Mouse (Mus musculus) mesoderm, embryonic 11.5 days (tissue): ENCODE measurements around the gene Mrpl58.

ENCODE experiments used
- DNase-seq: peaks from one replicate; pipeline ENCODE4 v3.0.0-alpha.2; 2012; ENCODE audit warnings: low read depth, low spot score

The Mrpl58 gene

DNA sequence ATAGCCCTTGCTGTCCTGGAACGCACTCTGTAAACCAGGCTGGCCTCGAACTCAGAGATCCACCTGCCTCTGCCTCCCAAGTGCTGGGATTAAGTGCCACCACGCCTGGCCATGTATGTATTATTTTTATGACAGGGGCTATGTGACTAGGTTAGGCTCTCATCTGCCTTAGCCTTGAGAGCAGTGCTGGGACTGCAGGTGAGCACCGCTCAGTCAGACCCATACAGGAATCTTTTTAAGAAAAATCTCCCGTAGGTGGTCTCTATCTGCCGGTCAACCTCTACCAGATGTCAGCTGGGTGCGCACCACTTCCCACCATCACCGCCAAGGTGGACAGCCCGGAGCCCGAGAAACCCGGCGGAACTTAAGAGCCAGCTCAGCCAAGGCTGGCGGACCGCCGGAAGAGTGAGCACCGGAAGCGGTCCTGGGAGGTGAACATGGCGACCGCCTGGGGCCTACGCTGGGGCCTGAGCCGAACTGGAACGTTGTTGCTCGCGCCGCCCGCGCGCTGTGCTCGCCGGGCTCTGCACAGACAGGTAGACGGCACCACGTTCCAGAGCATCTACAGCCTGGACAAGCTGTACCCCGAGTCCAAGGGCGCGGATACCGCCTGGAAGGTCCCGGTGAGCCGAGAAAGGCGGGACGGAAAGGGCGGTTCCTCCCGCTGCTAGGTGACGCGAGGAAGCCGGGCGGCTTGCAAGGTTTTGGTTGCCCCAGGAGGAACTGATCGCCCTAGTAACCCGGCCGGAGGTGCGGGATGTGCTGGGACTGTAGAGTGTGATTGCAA is at the start of gene Mrpl58:
Gene Mrpl58 (plus strand): TSS at position 415 of the 787 bp plus-strand sequence.
- peak; percentile 88 for DNase-seq

DNA sequence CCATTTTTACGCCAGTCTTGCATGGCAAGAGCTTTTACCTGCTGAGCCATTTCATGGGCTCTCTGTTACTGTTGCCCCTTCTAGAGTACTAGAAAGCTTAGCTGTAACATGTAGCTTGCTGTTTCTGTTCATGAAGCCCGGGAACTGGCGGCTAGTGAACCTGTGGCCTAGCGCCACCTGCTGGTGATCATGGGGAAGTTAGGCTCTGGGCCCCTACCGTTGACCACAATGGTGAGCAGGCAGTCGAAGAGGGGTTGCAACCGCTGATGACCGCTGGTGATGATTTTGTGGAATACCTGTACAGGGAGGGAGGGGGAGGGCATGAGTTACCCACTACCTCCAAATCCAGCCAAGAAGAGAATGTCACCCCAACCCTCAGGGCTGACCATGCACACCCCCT is 49.4 kb upstream of the Mrpl58 start:
- peak; percentile 88 for DNase-seq

DNA sequence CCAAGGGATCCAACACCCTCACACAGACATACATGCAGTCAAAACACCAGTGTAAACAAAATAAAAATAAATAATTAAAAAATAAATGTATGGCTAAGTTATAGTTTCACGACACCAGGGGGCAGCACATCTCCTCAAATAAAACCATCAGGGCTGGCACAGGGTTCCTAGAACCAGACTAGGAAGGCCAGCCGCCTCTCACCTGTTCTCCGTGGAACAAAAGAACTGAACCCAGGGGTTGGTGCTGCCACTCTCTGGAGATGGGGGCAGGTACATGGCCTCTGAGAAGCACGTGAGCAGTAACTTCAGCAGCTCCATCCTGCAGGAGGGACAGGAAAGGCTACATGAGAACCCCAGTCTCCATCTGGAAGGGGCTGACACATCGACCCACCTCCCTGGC is 45.1 kb upstream of the Mrpl58 start:
- peak; percentile 73 for DNase-seq

DNA sequence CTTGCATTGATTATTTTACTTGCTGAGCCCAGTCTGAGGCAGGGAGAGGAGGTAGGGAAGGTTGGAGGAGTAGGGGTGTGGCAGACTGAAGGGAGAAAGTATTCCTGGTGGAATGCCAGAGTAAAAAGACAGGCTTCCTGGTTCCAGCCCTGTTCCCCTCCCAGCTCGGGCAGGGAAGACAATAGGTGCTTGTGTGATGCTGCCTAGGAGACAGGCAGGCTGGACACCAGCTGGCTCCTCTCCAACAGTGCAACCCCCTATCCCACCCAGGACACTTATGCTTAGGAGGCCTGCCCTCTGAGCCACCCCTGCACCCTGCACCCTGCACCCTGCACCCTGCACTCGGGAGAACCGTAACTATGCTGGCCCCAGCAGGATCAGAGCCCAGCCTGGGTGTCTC is 44.3 kb upstream of the Mrpl58 start:
- DNase-seq, result no peak

DNA sequence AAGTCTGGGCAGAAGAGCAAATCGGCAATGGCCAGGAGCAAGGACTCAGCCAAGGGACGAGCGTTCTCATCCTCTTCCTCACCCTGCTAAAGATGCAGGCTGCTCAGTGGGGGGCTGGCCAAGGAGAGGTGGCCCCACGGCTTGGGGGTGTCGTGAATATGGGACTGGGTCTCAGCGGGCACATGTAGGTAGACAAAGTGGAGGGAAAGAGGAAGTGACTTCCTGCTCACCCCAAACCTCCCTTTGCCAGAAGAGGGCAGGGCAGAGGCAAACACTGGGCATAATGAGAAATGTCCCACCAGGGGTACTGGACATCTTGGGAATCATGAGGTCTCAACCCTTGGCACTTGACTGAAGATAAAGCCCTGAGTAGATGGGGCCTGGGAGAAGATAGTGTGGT is 43.8 kb upstream of the Mrpl58 start:
- DNase-seq, result no peak

DNA sequence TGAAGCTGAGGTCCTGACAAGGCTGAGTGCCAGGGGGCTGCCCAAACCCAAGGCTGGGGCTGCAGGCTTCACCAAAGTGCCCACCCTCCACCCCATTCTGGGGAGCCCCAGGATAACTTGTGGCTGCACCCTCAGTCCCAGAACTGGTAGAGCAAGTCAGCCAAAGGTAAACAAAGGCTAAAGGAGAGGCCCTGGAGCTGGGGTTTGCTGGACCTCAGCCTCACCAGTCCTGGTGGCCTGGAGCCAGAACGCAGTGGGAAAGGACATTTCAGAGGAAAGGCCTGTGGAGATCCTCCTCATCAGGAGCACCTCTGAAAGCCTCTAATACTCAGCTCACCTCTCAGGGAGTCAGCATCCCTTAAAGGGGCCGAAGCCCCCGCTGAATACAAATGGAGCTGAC is 39.4 kb upstream of the Mrpl58 start:
- no peak for DNase-seq

DNA sequence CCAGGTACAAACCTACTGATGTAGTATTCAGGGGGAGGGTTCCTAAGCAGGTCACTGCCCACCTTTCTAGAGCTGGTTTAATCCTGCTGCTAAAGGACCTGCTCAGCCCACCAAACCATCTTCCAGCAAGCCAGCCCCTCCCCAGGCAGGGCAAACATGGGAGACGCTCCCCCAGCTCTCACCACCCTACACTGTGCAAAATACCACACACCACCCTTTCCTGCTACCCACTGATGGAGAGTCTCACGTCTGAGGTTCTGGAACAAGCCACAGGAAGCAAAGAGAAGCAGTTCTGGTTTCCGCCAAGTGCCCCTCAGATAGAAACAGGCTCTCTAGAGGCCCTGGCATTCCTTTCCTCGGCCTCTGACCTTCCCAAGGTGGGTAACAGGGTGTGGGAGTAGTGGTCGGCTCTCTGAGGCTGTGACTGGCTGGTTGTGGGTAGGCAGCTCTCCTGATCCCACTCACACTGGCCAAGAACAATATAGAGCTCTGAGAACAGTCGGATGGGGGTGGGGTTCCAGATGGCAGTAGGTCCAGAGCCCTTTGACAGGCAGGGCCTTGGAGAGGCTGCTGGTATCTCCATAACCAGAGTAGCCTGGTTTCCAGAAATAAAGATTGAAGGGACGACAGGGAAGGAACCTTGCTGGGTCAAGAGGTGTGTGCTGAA is 37.4 kb upstream of the Mrpl58 start:
- DNase-seq, result no peak

DNA sequence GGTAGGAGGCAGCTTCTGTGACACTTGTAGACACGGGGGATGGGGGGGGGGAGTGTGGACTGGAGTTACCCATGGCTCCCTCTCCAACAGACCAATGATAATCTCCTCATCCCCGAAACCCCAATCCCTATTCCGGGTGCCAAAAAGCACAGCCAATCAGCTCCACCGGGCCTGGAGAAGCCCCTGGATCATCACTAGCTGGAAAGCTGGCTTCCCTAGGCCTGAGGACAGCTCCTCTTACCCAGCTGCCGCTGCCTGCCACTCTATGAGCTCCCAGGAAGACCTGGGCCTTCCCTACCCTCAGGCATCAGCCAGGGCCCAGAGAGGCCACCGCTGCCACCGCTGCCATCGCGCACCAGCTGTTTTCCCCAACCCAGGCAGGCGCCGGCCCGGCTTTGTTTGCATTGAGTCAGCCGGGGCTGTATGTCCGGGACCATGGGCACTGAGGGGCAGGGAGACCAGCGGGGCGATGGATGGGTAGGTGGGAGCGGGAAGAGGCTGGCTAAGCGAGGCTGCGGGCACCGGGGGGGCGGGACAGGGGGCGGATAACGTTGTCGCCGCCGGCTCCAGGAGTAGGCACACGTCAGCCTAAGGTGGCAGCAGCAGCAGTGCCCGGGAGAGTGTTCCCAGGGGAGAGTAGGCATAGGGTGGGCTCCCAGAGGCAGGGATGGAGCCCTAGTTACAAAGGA is 36.7 kb upstream of the Mrpl58 start:
- no peak for DNase-seq

DNA sequence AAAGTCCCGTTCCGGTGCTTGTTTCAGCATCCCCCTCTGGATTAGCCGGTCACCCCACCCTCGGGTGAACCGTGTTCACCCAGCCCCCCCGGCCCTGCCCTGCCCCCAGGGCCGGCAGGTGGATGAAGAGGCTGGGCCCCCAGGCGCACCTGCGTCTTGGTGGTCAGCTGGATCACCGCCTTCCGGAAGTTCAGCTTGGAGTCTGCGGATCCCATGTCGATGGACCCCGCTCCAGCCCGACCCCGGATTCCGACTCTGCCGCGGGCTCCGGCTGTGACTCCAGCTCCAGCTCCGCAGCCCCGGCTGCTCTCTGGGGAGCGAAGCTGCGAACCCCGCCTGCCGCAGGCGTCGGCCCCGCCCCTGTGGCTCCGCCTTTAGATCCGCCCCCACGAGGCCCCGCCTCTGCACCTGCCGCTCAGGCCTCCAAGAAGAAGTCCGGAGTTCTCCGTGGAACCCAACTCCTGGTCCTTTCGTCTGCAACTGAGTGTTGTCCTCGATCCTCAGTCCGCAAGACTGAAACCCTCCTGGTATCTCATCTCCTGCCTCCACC is 36.1 kb upstream of the Mrpl58 start, which contains the start of gene Hid1:
Gene Hid1 (minus strand): TSS at position 362 of the 550 bp plus-strand sequence.
- DNase-seq, result peak; percentile 78

DNA sequence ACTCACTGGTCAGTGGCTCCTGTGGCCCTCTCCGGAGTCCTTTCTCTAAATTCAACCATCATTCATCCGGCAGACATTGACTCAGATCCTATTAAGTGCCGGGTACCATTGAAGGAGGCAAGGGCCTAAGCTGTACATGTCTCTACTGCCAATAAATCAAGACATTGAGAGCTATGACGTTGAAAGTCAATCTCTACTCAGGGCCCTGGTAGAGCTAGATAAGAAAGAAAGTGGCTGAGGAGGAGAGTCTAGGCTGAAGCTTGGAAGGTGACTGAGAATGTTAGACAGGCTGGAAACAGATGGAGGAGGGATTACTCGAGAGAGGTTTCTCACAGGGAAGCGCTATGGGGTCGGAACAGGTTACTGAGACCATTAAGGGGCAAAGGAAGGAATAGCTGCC is 33.2 kb upstream of the Mrpl58 start:
- DNase-seq, result no peak

DNA sequence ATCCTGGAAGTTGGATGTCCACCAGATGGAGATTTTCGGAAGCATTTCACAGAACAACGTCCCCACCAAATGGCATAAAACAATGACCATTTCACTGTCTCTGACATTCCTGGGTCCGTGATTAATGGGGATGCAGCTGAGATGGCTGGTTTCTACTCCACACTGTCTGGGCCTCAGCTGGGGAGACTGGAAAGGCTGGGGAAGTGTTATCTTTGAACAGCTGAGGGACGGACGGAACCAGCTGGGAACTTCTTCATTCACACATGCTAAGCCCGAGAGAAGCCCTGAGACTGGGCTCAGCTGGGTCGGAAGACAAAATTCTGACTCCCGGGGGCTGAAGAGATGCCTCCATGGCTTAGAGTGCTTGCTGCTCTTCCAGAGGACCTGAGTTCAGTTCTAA is 32.2 kb upstream of the Mrpl58 start:
- DNase-seq, result no peak

DNA sequence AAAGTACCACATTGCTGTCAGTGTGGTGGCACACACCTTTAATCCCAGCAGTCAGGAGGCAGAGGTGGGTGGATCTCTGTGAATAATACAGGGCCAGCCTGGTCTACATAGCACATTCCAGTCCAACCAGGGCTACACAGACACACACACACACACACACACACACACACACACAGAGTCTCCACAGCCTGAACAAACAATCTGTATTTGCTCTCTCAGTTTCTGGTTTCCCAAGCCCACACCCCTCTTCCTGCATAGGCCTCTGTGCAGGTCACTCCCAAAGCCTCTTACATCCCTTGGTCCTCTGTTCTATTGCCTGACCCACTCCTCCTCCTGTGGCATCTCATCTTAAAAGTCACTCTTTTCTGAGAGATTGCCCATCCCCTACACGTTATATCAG is 31.5 kb upstream of the Mrpl58 start:
- no peak for DNase-seq

DNA sequence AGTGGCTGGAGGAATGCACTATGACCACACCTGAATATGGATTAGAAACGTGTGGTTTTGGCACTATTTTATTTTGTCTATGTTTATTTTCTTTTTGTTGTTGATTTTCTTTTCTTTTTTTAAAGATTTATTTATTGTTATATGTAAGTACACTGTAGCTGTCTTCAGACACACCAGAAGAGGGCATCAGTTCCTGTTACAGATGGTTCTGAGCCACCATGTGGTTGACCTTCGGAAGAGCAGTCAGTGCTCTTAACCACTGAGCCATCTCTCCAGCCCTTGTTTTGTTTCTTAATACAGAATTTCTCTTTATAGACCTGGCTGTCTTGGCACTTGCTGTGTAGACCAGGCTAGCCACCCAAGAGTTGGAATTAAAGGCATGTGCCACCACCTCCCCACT is 30.8 kb upstream of the Mrpl58 start:
- no peak for DNase-seq

DNA sequence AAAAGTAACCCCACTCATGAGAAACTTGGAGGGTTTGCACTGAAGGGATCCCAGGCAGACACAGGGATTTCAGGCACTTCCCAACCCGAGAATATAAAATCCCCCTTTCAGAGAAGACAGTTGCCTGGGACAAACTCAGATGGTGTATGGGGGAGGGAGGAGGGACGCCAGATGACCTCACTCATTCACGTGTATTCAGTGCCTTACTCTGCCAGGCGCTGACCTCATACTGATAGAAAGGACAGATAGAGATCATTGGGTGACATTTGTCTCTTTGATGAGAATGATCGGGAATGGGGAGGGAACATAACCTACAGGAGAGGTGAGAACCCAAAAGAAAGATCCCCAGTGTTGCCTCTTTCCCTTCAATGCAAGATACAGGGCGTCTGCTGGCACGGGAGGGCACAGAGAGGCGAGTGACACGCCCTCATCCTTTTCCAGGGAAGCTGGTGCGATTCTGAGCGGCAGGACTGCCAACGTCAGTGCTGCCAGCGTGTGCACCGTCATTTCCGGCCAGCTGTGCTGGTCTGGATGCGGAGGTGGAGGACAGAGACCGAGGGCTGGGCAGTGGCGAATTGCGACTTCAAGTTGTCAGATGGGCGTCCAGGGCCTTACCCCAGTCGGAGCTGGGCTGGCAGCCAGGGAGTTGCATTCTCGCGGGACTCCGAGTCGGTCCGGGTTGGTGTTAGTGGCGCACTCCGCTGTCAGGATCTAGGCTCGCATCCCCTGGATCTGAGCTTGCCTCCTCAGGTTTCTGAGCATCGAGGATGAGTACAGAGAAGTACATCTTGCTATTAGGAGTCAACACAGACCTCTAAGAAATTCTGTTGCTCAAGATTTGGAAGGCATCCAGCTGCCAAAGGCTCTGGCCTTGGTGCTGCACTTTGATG is 29.5 kb upstream of the Mrpl58 start:
- DNase-seq, result no peak

DNA sequence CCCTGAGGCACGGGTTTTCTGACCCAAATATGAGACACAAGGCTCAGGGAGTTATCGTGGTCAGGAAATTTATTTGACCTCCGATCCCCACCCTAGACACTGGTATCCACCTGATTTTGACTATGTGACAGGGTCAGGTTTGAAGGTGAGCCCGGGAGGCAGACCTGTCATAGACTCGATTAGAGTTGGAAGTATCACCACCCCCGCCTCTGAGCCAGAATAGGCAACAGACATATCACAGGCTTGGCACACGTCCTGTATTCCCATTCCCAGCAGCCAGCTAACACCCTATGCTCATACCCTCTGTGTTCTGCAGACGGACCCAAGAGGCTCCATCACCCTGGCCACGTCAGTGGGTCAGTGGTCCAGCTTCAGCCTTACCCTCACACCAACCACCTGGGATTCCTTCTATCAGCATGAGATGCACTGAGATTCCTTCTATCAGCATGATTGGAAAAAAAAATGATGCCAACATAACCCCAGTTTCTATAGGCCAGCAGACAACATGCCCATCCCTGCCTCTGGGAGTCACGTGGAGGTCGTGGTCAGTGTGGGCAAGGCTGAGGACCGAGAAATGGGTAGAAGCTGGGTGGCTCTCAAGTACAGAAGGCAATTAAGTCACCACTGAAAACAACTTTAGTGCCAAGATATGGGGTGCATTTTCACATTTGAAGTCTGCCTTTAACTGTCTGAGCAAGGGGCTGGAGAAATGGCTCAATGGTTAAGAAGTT is 28.7 kb upstream of the Mrpl58 start:
- no peak for DNase-seq

DNA sequence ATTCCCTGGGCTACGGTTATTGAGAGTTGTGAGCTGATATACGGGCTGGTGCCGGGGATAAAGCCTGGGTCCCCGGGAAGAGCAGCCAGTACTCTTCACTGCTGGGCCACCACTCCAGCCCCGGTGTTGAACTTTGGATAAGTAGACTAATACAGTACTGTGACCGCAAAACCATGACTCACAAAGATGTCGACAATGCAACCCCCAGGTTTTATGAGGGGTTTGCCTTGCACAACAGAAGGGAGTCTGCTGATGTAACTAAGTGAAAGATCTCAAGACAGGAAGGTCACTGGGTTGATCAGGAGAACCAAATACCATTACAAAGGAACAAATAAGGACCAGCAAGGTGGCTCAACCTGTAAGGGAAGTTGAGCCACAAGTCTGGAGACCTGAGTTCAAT is 26.8 kb upstream of the Mrpl58 start:
- DNase-seq, result no peak

DNA sequence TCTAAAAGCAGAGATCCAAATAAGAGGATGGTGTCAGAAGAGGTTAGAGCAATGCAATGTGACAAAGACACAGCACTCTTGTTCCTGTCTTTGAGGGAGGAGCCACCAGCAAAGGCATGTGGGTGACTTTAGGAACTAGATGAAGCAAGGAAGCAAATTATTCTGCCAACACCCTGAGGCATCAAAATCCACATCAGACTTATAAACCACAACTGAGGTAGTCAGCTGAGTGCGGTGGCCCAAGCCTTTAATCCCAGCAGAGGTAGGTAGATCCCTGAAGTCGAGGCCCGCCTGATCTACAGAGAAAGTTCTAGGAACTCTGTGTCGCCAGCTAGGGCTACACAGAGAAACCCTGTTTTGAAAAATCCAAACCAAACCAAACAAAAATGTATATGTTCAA is 26.3 kb upstream of the Mrpl58 start:
- no peak for DNase-seq

DNA sequence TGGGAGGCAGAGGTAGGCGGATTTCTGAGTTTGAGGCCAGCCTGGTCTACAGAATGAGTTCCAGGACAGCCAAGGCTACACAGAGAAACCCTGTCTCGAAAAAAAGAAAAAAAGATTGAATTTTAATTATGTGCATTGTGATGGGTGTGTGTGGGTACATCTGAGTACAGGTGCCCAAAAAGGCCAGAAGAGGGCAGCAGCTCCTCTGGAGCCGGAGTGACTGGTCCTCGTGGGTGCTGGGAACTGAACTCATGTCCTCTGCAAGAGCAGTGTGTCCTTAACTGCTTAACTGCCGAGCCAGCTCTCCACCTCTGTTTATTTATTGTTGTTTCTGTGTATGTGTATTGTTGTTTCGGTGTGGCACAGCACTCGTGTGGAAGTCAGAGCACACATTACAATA is 25.7 kb upstream of the Mrpl58 start:
- no peak for DNase-seq

DNA sequence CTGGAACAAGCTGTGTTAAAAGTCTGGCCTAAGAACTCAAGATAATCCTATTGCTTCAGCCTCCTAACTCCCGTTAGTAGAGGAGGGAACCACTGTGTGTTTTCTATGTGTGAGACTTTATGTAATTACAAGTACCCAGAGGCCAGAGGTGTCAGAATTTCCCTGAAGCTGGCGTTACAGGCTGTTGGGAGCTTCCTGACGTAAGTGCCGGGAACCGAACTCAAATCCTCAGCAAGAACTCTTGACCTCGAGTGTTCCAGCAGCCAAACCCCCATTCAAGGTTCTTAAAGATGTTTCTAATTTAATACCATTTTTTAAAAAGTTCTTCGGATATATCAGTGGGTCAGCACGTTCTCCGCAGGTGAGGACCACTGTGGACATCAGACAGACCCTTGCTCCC is 22.3 kb upstream of the Mrpl58 start:
- no peak for DNase-seq

DNA sequence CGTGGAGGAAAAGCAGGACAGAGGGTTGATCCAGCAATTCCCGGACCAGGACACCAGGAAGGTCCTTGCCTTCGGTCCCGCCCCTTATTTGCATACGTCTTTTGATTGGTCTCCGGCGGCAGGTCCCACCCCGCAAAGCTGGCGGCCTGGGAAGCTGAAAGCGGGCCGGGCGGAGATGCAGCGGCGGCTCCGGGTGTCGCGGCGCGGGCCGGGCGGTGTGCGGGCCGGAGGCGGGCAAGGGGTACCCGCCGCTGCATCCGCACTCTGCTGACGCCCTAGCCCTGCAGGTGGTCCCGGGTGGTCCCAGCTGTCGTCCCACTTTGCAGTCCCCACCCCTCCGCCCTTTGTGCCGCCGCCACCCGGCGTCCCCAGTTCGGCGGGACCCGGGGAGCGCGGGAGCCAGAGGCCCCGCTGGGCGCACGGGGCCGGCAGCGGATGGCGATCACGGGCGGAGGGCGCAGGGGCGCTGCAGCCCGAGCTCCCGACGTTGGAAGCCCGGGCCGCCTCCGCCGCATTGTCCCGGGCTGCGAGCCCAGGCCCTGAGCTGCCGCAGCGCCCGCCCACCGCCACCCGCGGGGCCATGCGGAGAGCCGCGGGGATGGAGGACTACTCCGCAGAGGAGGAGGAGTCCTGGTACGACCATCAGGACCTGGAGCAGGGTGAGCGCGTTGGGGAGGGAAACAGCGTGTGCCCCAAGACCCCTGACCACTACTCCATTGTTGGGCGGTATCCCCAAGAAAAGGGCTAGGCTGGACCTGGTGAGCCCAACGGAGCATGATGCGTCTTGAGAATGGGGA is 21.6 kb upstream of the Mrpl58 start, which contains the start of gene Cdr2l:
Gene Cdr2l (plus strand): TSS at position 174 of the 797 bp plus-strand sequence.
- peak; percentile 94 for DNase-seq
